Mouse (Mus musculus) spleen, postnatal 10 days (tissue): ENCODE measurements at regions not wholly inside any gene's neighbourhood (a gene's known extent, or its start where the extent isn't known, plus 50 kb on each side); places are given as distances from the start of the nearest gene placed in this dataset.

ENCODE experiments used
- DNase-seq, 2 experiments: peaks; one replicate each; pipeline ENCODE4 v3.0.0; 2021 to 2022; ENCODE audit warnings: low spot score in 2 of 2

GRCm38 (mm10) chr8:103950460-103950859 lies 151.0 kb upstream of the Cdh5 start:
- DNase-seq: no peak

DNA sequence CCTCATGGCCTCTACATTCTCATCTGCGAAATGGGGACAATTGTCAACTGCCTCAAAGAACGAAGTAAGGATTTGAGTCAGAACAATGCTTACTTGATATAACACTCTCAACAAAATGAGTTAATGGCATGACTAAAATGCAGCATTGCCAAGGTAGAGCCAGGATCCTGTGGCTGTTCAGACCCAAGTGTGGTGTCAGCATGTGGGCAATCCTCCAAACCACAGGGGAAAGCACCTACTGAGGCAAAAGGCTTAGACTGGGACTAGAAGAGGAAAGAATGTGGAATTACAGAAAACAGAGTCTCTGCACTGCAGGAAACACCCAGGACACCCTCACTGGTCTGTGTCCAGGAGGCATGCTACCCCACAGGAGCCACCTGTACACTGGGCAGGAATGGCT lies 147.8 kb upstream of the Cdh5 start:
- no peak for DNase-seq

DNA sequence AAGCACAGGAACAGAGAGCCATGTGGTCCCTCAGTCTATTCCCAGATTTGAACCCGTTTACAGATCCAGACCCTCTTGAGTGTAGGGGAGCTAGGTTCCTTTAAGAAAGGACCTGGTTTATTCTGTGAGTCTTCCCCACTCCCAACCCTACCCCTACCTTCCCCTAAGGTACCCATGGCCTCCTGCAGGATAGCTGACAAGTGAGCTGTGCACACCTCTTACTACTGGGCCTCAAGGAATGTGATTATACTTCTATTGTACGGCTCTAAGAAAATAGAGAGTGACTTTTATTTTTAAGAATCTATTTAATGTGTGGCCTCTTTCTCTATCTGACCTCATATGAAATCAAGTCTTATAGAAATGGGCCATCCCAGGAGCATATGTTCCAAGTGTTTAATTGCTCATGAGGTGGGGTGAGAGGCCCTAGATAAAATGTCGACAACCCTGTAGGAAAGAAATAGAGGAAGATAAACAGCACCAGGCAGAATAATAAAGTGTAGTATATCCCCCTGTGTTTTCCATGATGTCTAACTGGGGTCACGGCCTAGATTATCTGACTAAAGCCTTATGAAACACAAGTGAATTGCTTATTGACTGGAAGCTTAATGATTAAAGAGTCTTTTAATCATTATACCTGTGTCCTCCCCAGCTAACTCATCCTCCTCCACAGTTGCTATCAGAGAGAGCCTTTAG lies 145.7 kb upstream of the Cdh5 start:
- DNase-seq: no peak

- no peak for DNase-seq
Observed at GRCm38 (mm10) chr8:103964293-103964918, 137.0 kb upstream of the Cdh5 start.

- DNase-seq: no peak
Observed at GRCm38 (mm10) chr8:103969929-103970328, 131.5 kb upstream of the Cdh5 start.

DNA sequence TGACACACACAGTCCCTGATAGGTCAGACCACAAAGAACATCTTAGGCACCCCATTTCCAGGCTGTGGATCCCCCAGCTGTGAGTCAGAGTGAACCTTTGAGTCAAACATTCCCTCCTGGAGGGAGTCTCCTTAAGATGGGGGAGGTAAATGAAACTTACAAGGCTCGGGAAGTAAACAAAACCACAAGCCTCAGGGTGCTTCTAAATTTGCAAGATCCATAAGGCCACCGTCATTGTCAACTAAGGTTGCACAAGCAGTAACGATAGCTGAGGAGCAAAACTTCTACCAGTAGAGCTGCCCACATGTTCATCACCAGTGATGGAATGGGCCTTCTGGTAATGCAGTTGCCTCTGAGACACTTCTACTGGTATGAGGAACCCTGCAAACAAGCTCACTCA lies 130.9 kb upstream of the Cdh5 start:
- DNase-seq: no peak

DNA sequence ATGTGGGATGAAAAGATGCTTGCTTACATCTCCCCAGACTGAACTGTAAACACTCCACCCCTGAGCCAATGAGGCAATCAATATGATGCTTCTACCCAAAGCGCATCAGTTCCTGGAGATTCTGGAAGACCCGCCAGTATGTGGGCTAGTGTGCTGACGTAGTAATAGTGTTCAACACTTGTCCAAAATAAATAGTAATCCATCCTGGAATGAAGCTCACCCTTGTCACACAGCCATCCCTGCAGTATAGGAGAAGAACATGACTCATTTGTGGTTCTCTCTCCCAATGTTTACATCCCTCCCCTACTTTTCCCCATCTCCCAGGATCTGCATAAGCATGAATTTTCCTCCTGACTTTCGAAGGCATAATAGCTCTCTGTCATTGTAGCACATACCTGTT lies 130.5 kb upstream of the Cdh5 start:
- no peak for DNase-seq

DNA sequence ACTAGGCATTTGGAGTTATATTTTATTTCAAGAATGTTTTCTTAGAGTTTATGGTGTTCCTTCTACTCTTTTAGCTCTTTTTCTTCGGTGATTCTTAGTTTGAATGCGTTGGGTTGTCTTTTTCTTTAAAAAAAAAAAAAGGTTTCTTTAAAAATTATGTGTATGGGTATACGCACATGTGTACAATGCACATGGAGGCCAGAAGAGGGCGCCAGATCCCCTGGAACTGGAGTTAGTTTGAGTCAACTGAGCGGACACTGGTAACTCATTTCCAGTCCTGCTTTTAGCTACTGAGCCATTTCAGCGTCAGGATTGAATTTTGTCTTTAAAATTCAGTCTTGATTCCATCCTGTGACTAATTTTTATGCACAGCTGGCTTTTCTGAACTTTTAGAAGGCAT lies 124.9 kb upstream of the Cdh5 start:
- no peak for DNase-seq

- no peak for DNase-seq
Observed at GRCm38 (mm10) chr8:103978948-103979347, 122.5 kb upstream of the Cdh5 start.

DNA sequence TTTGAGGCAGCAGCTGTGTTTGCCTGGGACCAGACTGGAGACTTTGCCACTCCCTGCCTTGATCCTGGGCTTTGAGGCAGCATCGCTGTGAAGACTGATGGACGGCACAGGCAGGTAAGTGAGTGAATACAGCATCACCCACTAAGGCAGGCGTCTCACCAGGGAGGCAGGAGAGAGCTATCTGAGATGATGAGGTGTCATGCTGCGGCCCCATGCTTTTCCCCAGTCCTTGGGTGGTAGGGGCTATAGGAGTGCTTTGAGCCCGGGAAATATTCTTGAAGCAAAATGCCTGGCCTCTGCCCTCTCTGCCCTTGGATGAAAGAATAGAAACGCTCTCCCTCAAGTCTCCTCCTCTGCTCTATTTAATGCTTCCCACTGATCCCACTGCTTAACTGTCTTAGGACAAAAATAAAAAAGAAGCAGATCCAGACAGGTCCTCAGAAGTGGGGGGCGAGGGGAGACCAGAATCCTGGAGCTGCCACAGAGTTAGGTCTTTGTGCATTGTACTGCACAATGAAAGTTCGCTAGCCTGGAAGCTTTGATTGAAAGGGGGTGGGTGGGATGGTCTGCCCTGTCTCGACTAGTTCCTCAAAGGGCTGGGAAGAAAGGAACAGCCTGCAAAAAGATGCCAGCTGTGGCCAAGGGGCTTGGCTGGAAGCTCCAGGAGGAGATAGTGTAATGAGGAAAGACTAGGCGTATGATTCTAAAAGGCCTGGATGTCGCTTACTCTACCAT lies 117.4 kb upstream of the Cdh5 start:
- no peak for DNase-seq

DNA sequence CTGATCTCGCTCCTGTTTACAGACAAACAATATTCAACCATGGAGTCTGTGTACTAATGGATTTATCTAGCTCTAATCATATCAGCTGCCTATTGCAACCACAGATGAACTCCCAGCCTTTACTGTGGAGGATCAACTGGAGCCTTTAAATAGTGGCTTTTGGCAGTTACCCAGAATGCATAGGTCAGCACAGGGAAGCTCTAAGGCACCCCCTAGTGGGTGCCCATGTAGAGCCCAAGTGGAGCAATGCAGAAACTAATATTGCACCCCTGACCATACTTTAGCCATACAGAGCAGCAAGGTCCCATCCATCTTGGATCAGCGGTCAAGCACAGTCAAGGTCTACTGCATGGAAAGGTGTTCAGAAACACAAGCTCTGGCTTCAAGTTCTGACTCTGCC lies 115.8 kb upstream of the Cdh5 start:
- no peak for DNase-seq

DNA sequence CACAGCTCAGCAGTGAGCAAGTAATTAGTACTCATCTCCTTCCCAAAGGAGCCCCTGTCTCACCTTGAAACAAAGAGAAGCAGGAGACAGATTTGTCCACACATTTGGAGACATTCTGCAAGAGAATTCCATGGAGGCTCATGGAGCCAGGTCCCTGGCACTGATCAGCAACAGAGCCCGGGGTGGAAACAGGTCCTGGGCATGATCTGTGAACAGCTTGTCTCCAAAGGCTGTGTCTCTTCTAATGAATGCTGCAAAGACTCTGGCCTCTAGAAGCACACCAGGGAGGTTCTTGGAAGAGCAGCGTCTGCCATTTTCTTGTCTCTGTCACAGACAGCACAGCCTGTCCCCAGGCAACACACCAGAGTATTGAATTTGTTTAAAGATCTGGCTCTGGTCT lies 107.5 kb upstream of the Cdh5 start:
- no peak for DNase-seq

DNA sequence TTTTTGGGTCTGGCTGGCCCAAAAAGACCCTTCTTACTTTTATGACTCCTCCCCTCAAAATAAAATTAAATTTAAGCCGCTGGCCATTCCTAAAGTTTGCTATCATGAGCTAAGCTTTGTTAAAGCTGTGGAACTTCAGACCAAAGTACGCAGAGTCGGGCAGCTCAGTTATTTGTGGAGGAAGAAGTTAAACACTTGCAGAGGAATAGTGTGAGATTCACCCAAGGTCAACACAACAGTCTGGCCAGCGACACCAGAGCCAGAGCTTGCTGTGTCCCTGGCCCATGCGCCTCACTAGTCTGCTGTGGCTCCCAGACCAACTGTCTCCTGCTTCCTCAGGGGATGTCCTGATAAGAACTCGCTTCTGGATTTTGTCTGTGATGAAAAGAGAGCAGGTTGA lies 103.3 kb upstream of the Cdh5 start:
- DNase-seq: no peak

DNA sequence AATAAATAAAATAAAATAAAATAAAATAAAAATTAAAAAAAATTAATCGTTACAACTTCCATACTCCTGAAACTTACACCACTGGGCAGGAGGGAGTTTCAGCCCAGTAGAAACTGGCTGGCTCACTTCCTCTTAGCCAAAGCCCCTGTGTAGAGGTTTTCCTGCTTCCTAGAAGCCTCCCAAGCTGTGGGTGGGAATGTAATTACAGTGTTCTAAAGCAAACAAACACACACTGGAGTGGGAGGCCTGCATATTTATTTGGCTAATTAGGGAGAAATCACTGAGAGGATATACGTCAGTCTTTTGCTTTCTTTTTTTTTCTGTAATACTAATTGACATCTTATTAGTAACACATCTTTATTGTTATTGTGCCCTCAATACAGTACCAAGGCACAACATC lies 94.2 kb upstream of the Cdh5 start:
- DNase-seq: no peak

DNA sequence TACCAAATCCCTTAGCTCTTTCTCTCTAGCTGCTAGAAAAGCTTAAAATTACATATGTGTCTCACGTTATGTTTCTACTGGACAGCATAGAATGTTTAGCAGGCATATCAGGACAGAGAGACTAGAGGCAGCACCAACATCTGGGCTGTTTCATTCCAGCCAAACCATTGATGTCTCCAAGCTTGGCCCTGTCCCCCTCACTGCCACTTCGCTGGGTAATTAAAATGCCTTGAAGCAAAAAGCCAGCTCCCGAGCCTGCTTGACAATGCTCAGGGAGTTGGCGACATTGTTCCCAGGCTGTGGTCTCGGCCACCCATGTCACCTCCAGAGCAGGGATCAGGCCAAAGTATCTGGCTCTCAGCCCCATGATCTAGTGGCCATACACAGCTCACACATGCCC lies 92.7 kb upstream of the Cdh5 start:
- no peak for DNase-seq

DNA sequence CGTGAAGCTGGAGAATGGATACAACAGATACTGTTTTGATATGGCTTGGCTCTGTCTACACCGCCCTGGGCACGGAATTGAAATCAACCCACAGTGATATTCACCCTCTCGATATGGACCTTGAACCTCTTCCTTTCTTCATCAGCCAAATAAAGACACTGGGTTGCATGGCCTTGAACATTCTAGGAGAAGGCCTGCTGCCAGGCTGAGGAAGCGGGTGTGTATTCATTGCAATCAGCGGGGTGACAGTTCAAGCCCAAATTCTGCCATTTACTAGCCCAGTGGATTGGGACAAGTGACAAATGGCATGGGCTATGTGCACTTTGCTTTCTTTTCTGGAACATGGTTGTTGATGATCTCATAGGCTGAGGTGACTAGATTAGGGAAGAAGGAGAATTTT lies 92.1 kb upstream of the Cdh5 start:
- no peak for DNase-seq

DNA sequence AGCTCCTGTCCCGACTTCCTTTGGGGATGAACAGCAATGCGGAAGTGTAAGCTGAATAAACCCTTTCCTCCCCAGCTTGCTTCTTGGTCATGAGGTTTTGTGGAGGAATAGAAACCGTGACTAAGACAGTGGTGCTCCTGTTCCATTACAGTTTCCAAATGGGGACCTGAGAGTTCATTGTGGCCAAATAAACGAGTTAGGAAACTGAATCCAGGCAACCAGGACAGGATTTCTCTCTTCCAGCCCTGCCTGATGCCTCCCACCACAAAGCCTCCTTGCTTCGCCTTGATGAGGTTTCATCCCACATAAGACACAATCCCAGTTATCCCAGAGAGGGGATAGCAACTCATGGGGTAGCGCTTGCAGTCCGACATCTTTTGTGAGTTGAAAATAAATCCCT lies 79.2 kb upstream of the Cdh5 start:
- no peak for DNase-seq

DNA sequence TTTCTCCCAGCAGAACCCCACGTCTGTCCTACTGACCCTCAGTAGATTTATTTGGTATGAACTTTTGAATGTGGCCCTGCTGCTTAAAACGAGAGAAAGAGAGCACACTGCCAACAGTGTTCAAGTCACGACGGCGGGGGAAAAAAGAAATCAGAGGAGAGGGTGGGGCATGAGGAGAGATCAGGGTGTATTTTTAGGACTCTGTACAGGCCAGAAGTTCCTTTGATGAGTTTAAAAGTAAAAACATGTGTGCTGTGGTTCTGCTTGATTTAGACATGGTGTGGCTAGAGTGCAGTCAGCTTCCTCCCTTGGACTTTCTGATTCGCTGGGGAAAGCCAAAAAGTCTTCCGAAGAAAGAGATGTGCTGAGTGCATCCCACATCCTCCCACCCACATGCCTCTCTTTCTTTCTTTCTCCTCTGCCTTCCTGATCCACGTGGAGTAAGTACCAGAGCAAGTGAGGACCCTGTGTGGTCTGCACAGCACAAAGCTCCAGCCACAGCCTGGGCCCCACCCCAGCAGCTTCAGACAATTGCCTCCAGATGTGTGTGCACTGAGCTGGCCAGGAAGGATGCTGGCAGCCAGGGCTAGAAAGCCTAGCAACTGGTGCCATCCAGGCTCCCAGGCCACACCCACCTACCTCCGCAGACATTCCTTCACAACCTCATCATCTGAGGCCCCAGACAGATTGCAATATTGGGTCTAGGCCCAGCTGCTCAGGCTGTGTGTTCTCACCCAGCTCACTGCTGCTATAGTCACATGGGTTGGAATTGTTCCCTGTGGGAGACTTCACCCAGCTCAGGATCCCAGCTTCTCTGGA lies 78.5 kb upstream of the Cdh5 start:
- no peak for DNase-seq

GRCm38 (mm10) chr8:104027161-104027821 lies 74.1 kb upstream of the Cdh5 start:
- DNase-seq: no peak

DNA sequence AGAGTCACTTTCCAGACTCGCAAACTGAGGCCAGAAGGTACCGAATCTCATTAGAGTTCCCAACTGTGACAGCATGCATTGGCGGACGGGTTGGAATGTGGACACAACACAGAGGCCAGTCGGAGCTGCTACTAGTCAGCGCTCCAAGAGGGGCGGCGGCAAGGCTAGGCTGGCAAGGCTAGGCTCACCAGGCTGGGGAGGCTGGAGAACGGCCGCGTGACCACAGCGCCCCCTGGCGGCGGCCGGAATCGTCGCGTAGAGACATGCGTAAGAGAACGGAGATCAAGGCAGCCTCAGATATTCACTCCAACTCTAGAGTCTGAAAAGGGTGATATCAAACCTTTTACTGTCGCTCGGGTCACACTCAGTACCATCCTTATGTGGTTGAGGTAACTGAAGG lies 72.8 kb upstream of the Cdh5 start:
- peak; percentile 26 to 70 for DNase-seq

GRCm38 (mm10) chr8:104032179-104032578 lies 69.2 kb upstream of the Cdh5 start:
- no peak for DNase-seq

DNA sequence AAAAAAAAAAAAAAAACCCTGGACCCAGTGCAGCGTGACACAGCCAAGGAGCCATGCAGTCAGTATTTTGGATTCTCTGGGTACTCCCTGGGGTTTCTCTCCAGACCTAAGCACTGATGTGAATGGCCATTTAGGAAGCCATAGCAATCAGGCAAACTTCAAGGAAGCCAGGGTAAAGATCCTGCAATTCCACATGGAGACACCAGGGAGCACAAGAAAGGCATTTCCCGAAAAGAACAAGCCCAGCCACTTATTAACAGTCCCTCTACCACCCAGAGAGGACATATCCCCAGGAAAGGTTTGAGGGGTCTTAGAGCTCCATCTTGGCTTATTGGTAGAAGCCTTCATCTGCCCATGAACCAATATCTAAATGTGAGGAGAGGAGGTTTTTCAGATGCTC lies 68.3 kb upstream of the Cdh5 start:
- DNase-seq: no peak
